29 mouse cellular contexts compared by ENCODE assay signal in genomic region chr15:93255295-93255694, GRCm38 (mm10). TPM values are rescaled to one million over a fixed set of nuclear protein-coding genes. Genes with fewer than 3 reads are reported as not detected.
DNase-seq lines count a peak whose midpoint lies in the region; ATAC-seq and TF ChIP-seq lines count a peak whose summit lies in the region.
"Had no signal": no experiment of that assay in that cellular context is flagged by ENCODE, and none has a peak within 500 bp of the region (broad histone marks: within the 10 kb centered on the region; RNA-seq: fewer than 3 reads in every experiment).

No protein-coding gene starts in this region.

- H3K36me3 ChIP-seq in kidney, adult 2 months (ENCODE audit: control insufficient read depth, insufficient read depth, low read length): 0 out of 2 replicates have a peak, but pooled peaks cover 2% of the 10 kb centered on the region
- H3K36me3 ChIP-seq in kidney, embryonic 15.5 days: peaks cover 59% of the 10 kb centered on the region
- peaks cover 69% of the 10 kb centered on the region for H3K36me3 ChIP-seq in limb, embryonic 10.5 days

- WGBS in kidney, adult 2 months: 56% methylated on average over 10 of the region's 10 CpGs
- WGBS in kidney, embryonic 15.5 days: 80% methylated on average over 10 of the region's 10 CpGs
- WGBS in limb, embryonic 10.5 days: 38% methylated on average over 10 of the region's 10 CpGs

- H3K9ac ChIP-seq in kidney, embryonic 15.5 days: no peak overlapping the region
- H3K9ac ChIP-seq: embryonic facial prominence, embryonic 15.5 days; forebrain, embryonic 13.5 days; hindbrain, embryonic 12.5 days; limb, embryonic 15.5 days; liver, embryonic 14.5 days; neural tube, embryonic 15.5 days had no signal

- H3K4me3 ChIP-seq in kidney, adult 2 months (ENCODE audit: insufficient read depth, low read depth, low read length): no peak overlapping the region
- H3K4me3 ChIP-seq in kidney, embryonic 15.5 days (replicated peaks): no peak overlapping the region
- no peak overlapping the region for H3K4me3 ChIP-seq in limb, embryonic 10.5 days
- H3K4me3 ChIP-seq: embryonic facial prominence, embryonic 15.5 days; forebrain, embryonic 13.5 days; hindbrain, embryonic 12.5 days; left cerebral cortex, adult 2 months; limb, embryonic 15.5 days; neural tube, embryonic 15.5 days had no signal

- no peak for TF ChIP-seq CTCF in kidney, adult 2 months (conservative IDR thresholded peaks at IDR 0.05; ENCODE audit: insufficient read depth, insufficient read length, low read depth, low read length)

- H3K4me1 ChIP-seq in kidney, adult 2 months (ENCODE audit: control insufficient read depth, insufficient read depth, low read length): no peaks in the 10 kb centered on the region
- peaks cover 8% of the 10 kb centered on the region for H3K4me1 ChIP-seq in kidney, embryonic 15.5 days
- peaks cover 20% of the 10 kb centered on the region for H3K4me1 ChIP-seq in limb, embryonic 10.5 days
- H3K4me1 ChIP-seq: embryonic facial prominence, embryonic 15.5 days; hindbrain, embryonic 12.5 days; limb, embryonic 15.5 days; neural tube, embryonic 15.5 days had no signal

- H3K27me3 ChIP-seq in kidney, adult 2 months (replicated peaks; ENCODE audit: control insufficient read depth, insufficient read depth, low read length): no peaks in the 10 kb centered on the region
- no peaks in the 10 kb centered on the region for H3K27me3 ChIP-seq in kidney, embryonic 15.5 days
- no peaks in the 10 kb centered on the region for H3K27me3 ChIP-seq in limb, embryonic 10.5 days (ENCODE audit: low read depth, poor library complexity, severe bottlenecking)
- H3K27me3 ChIP-seq: embryonic facial prominence, embryonic 15.5 days; forebrain, embryonic 13.5 days; hindbrain, embryonic 12.5 days; limb, embryonic 15.5 days; neural tube, embryonic 15.5 days had no signal

- no peak for TF ChIP-seq POLR2A in kidney, adult 2 months (IDR thresholded peaks at IDR 0.05; ENCODE audit: low read depth, low read length)

- no peaks in the 10 kb centered on the region for H3K9me3 ChIP-seq in kidney, embryonic 15.5 days (replicated peaks)
- no peaks in the 10 kb centered on the region for H3K9me3 ChIP-seq in limb, embryonic 10.5 days (replicated peaks)
- H3K9me3 ChIP-seq: embryonic facial prominence, embryonic 15.5 days; forebrain, embryonic 13.5 days; hindbrain, embryonic 12.5 days; limb, embryonic 15.5 days; neural tube, embryonic 15.5 days had no signal

- peak; percentile 29 for DNase-seq in kidney, adult 2 months
- DNase-seq in R1 (ENCODE audit: low read depth, low spot score): peak; percentile 24
- DNase-seq in embryo, embryonic 11 days: peak; percentile 41
- DNase-seq in limb, embryonic 10.5 days (ENCODE audit: low spot score): peak; percentile 45
- DNase-seq in heart, postnatal 4 days: no peak
- no peak for DNase-seq in layer of hippocampus, postnatal 10 days (ENCODE audit: low spot score in 2 of 2)
- DNase-seq in cerebellum, postnatal 36 days: no peak
- DNase-seq: adrenal gland, postnatal 25 days; cerebellum, adult 11-12 months; cerebellum, postnatal 10 days; gastrocnemius, postnatal 14 days; heart, postnatal 14 days; lung, adult 2 months; lung, postnatal 10 days; midbrain, embryonic 14.5 days; retina, postnatal 1 day; right cerebral cortex, postnatal 14 days; thymus, postnatal 4 days had no signal

- no peak for ATAC-seq in kidney, embryonic 15.5 days (replicated peaks; ENCODE audit: low FRiP score)
- ATAC-seq: CD4-positive, CD25-positive, alpha-beta regulatory T cell, adult 4 months; forebrain, embryonic 13.5 days; intestine, postnatal 0 days had no signal

- no peak overlapping the region for H3K27ac ChIP-seq in kidney, adult 2 months (ENCODE audit: insufficient read depth, low read depth, low read length)
- no peak overlapping the region for H3K27ac ChIP-seq in kidney, embryonic 15.5 days
- H3K27ac ChIP-seq in limb, embryonic 10.5 days: peak overlapping the region; percentile 38
- H3K27ac ChIP-seq: embryonic facial prominence, embryonic 15.5 days; forebrain, embryonic 13.5 days; hindbrain, embryonic 12.5 days; left cerebral cortex, adult 2 months; limb, embryonic 15.5 days; liver, embryonic 14.5 days; macrophage; neural tube, embryonic 15.5 days had no signal

- H3K4me2 ChIP-seq in kidney, embryonic 15.5 days: no peak overlapping the region
- H3K4me2 ChIP-seq: embryonic facial prominence, embryonic 15.5 days; forebrain, embryonic 13.5 days; hindbrain, embryonic 12.5 days; limb, embryonic 15.5 days; neural tube, embryonic 15.5 days had no signal

RNA-seq across cellular contexts. Expression of gene Gxylt1, which starts 19.7 kb away (rescaled TPM):
- 2.5 and 4.1 TPM in 2 replicates for polyA plus RNA-seq in kidney, adult 2 months (2012; rRNA removed)
- polyA plus RNA-seq in kidney, embryonic 15.5 days (2015; fragmentation: Nextera tagmentation; extraction: Ambion mirVana): 15.2 and 15.9 TPM in 2 replicates
- 15.6 and 21.7 TPM in 2 replicates for polyA plus RNA-seq in limb, embryonic 10.5 days (2016; fragmentation: Nextera tagmentation; extraction: Ambion mirVana)
- 10 to 100 TPM; 14.8 to 16.0 TPM for total RNA-seq in heart, postnatal 4 days (2021)
- 10 to 100 TPM; 10.5 to 12.0 TPM for total RNA-seq in layer of hippocampus, postnatal 10 days (2021)

Comparison
In these comparisons a context has a peak if more than half of its experiments do, and no peak if none do; other contexts are left out.
1. DNase-seq: peak in kidney, adult 2 months (single experiment), R1 (single experiment), embryo, embryonic 11 days (single experiment) and limb, embryonic 10.5 days (single experiment); none in heart, postnatal 4 days (single experiment), layer of hippocampus, postnatal 10 days (0 of 2) and cerebellum, postnatal 36 days (0 of 2).